ENCODE assay signal across 9 mouse cellular contexts in genomic region chr9:107246170-107246569, GRCm38 (mm10). TPM values are rescaled to one million over a fixed set of nuclear protein-coding genes. Genes with fewer than 3 reads are reported as not detected.
DNase-seq lines count a peak whose midpoint lies in the region; ATAC-seq and TF ChIP-seq lines count a peak whose summit lies in the region.
"Had no signal": no experiment of that assay in that cellular context is flagged by ENCODE, and none has a peak within 500 bp of the region (broad histone marks: within the 10 kb centered on the region; RNA-seq: fewer than 3 reads in every experiment).

No protein-coding gene starts in this region.

- no peak overlapping the region for H3K9ac ChIP-seq in kidney, embryonic 15.5 days
- H3K9ac ChIP-seq in liver, embryonic 14.5 days (replicated peaks) = no peak overlapping the region
- H3K9ac ChIP-seq: embryonic facial prominence, embryonic 13.5 days had no signal

- TF ChIP-seq CTCF in liver, embryonic 14.5 days (IDR thresholded peaks at IDR 0.05; ENCODE audit: low read depth) = peak; percentile 61

- H3K4me3 ChIP-seq in kidney, embryonic 15.5 days (replicated peaks) = no peak overlapping the region
- no peak overlapping the region for H3K4me3 ChIP-seq in liver, embryonic 14.5 days (ENCODE audit: insufficient read depth in 1 of 2, low read depth in 2 of 2, low read length in 2 of 2)
- no peak overlapping the region for H3K4me3 ChIP-seq in heart, embryonic 10.5 days
- H3K4me3 ChIP-seq: embryonic facial prominence, embryonic 13.5 days had no signal

- no peaks in the 10 kb centered on the region for H3K4me1 ChIP-seq in kidney, embryonic 15.5 days
- H3K4me1 ChIP-seq in liver, embryonic 14.5 days (replicated peaks; ENCODE audit: control insufficient read depth in 2 of 2, insufficient read depth in 2 of 2, low read length in 1 of 2) = no peaks in the 10 kb centered on the region
- H3K4me1 ChIP-seq in heart, embryonic 10.5 days = no peaks in the 10 kb centered on the region
- H3K4me1 ChIP-seq: embryonic facial prominence, embryonic 13.5 days had no signal

- no peak for TF ChIP-seq EP300 in liver, embryonic 14.5 days (IDR thresholded peaks at IDR 0.05; ENCODE audit: low read depth)

- DNase-seq in kidney, adult 18-20 months = peak; percentile 44
- DNase-seq in CD4-positive, CD25-positive, alpha-beta regulatory T cell, adult 2 months (ENCODE audit: low read depth, low spot score) = peak; percentile 78
- DNase-seq in MN1 (ENCODE audit: low spot score) = peak; percentile 12
- DNase-seq in liver, embryonic 14.5 days (ENCODE audit: low read depth in 3 of 3, low spot score in 3 of 3) = no peak
- DNase-seq in ovary, postnatal 36 days (ENCODE audit: low spot score) = no peak
- DNase-seq in ovary, postnatal 14 days (ENCODE audit: low spot score) = no peak
- no peak for DNase-seq in heart, embryonic 10.5 days (ENCODE audit: low spot score)

- no peak for ATAC-seq in kidney, embryonic 15.5 days (replicated peaks; ENCODE audit: low FRiP score)
- no peak for ATAC-seq in liver, embryonic 14.5 days (ENCODE audit: insufficient read depth)

- peaks cover 17% of the 10 kb centered on the region for H3K27me3 ChIP-seq in kidney, embryonic 15.5 days
- no peaks in the 10 kb centered on the region for H3K27me3 ChIP-seq in liver, embryonic 14.5 days (ENCODE audit: control insufficient read depth, insufficient read depth, low read length)
- peaks cover 26% of the 10 kb centered on the region; the same call in 1 of the 2 replicates for H3K27me3 ChIP-seq in heart, embryonic 10.5 days (ENCODE audit: insufficient read depth, poor library complexity, severe bottlenecking)
- H3K27me3 ChIP-seq: embryonic facial prominence, embryonic 13.5 days had no signal

- H3K27ac ChIP-seq in kidney, embryonic 15.5 days = no peak overlapping the region
- no peak overlapping the region for H3K27ac ChIP-seq in liver, embryonic 14.5 days
- no peak overlapping the region for H3K27ac ChIP-seq in heart, embryonic 10.5 days
- H3K27ac ChIP-seq: embryonic facial prominence, embryonic 13.5 days had no signal

- WGBS in kidney, embryonic 15.5 days = 56% methylated on average over 4 of the region's 4 CpGs
- WGBS in liver, embryonic 14.5 days (ENCODE audit: insufficient replicate concordance) = 38% methylated on average over 4 of the region's 4 CpGs
- 53% methylated on average over 4 of the region's 4 CpGs for WGBS in heart, embryonic 10.5 days

- H3K36me3 ChIP-seq in kidney, embryonic 15.5 days = no peaks in the 10 kb centered on the region
- H3K36me3 ChIP-seq in liver, embryonic 14.5 days (replicated peaks; ENCODE audit: control insufficient read depth, insufficient read depth, low read depth) = no peaks in the 10 kb centered on the region
- H3K36me3 ChIP-seq in heart, embryonic 10.5 days = no peaks in the 10 kb centered on the region
- H3K36me3 ChIP-seq: embryonic facial prominence, embryonic 13.5 days had no signal

- H3K4me2 ChIP-seq in kidney, embryonic 15.5 days = no peak overlapping the region
- no peak overlapping the region for H3K4me2 ChIP-seq in liver, embryonic 14.5 days (ENCODE audit: low read depth)
- H3K4me2 ChIP-seq: embryonic facial prominence, embryonic 13.5 days had no signal

- no peaks in the 10 kb centered on the region for H3K9me3 ChIP-seq in kidney, embryonic 15.5 days (replicated peaks)
- no peaks in the 10 kb centered on the region for H3K9me3 ChIP-seq in liver, embryonic 14.5 days (ENCODE audit: control insufficient read depth, low read length)
- H3K9me3 ChIP-seq in heart, embryonic 10.5 days = no peaks in the 10 kb centered on the region
- H3K9me3 ChIP-seq: embryonic facial prominence, embryonic 13.5 days had no signal

RNA-seq across cellular contexts. Expression of gene Dock3, which starts 14.5 kb away (rescaled TPM):
- polyA plus RNA-seq in kidney, embryonic 15.5 days (2015; fragmentation: Nextera tagmentation; extraction: Ambion mirVana) = 0.35 and 1.1 TPM in 2 replicates
- 0.09 and 0.11 TPM in 2 replicates for polyA plus RNA-seq in liver, embryonic 14.5 days (2012; rRNA removed)
- polyA plus RNA-seq in liver, embryonic 14.5 days (2014; fragmentation: Nextera tagmentation; extraction: Ambion mirVana) = not detected in 2 replicates
- 0.22 and 0.57 TPM in 2 replicates for polyA plus RNA-seq in heart, embryonic 10.5 days (2016; fragmentation: Nextera tagmentation; extraction: Ambion mirVana)

RNA-seq across cellular contexts. Expression of gene Mapkapk3, which starts 43.5 kb away (rescaled TPM):
- 7.8 and 8.3 TPM in 2 replicates for polyA plus RNA-seq in kidney, embryonic 15.5 days (2015; fragmentation: Nextera tagmentation; extraction: Ambion mirVana)
- 5.1 and 6.2 TPM in 2 replicates for polyA plus RNA-seq in liver, embryonic 14.5 days (2012; rRNA removed)
- polyA plus RNA-seq in liver, embryonic 14.5 days (2014; fragmentation: Nextera tagmentation; extraction: Ambion mirVana) = 7.3 and 8.0 TPM in 2 replicates
- 7.1 and 10.1 TPM in 2 replicates for polyA plus RNA-seq in heart, embryonic 10.5 days (2016; fragmentation: Nextera tagmentation; extraction: Ambion mirVana)

RNA-seq across cellular contexts. Expression of gene Cish, which starts 49.7 kb away (rescaled TPM):
- polyA plus RNA-seq in kidney, embryonic 15.5 days (2015; fragmentation: Nextera tagmentation; extraction: Ambion mirVana) = 11.1 and 14.1 TPM in 2 replicates
- polyA plus RNA-seq in liver, embryonic 14.5 days (2012; rRNA removed) = 2.8 and 3.3 TPM in 2 replicates
- polyA plus RNA-seq in liver, embryonic 14.5 days (2014; fragmentation: Nextera tagmentation; extraction: Ambion mirVana) = 4.9 and 6.0 TPM in 2 replicates
- 9.4 and 13.2 TPM in 2 replicates for polyA plus RNA-seq in heart, embryonic 10.5 days (2016; fragmentation: Nextera tagmentation; extraction: Ambion mirVana)

Comparison
In these comparisons a context has a peak if more than half of its experiments do, and no peak if none do; other contexts are left out.
1. DNase-seq: peak in kidney, adult 18-20 months (single experiment), CD4-positive, CD25-positive, alpha-beta regulatory T cell, adult 2 months (single experiment) and MN1 (single experiment); none in liver, embryonic 14.5 days (0 of 3), ovary, postnatal 36 days (single experiment), ovary, postnatal 14 days (single experiment) and heart, embryonic 10.5 days (single experiment).